Mouse (Mus musculus) stomach, embryonic 16.5 days (tissue): Measurements from ENCODE around the gene Plod2. TPM values are rescaled to one million over a fixed set of nuclear protein-coding genes. Genes with fewer than 3 reads are reported as not detected.

Experiments used
- ATAC-seq: fragments of 200-750 bp; cut with Nextera tagmentation; 2 replicates; pipeline ENCODE4 v1.8.0; 2017; ENCODE audit warnings: moderate number of reproducible peaks, moderate TSS enrichment; ENCODE audit not compliant: insufficient read depth, low FRiP score
- H3K27ac ChIP-seq: fragments of 300-500 bp; sonication (generic); 2 replicates; pipeline ENCODE4 v1.5.1; 2014; ENCODE audit warnings: low read length
- H3K27me3 ChIP-seq: fragments of 300-500 bp; sonication (generic); 2 replicates; pipeline ENCODE4 v1.6.1; 2014; ENCODE audit warnings: low read length, control low read depth, mixed read lengths; ENCODE audit not compliant: control insufficient read depth, insufficient read depth
- H3K36me3 ChIP-seq: fragments of 300-500 bp; sonication (generic); 2 replicates; pipeline ENCODE4 v1.6.1; 2014; ENCODE audit warnings: low read length; ENCODE audit not compliant: control insufficient read depth, insufficient read depth
- H3K4me1 ChIP-seq: fragments of 300-500 bp; sonication (generic); 2 replicates; pipeline ENCODE4 v1.6.1; 2014; ENCODE audit warnings: low read length, control low read depth, mixed read lengths; ENCODE audit not compliant: control insufficient read depth, insufficient read depth
- H3K4me2 ChIP-seq: fragments of 300-500 bp; sonication (generic); 2 replicates; pipeline ENCODE4 v1.6.1; 2014; ENCODE audit warnings: low read depth, low read length, mixed read lengths
- H3K4me3 ChIP-seq: fragments of 300-500 bp; sonication (generic); replicated peaks from 2 replicates; pipeline ENCODE4 v1.5.1; 2014; ENCODE audit warnings: mild to moderate bottlenecking, low read length
- H3K9ac ChIP-seq: fragments of 300-500 bp; sonication (generic); 2 replicates; pipeline ENCODE4 v1.6.1; 2014; ENCODE audit warnings: low read length
- H3K9me3 ChIP-seq: fragments of 300-500 bp; sonication (generic); replicated peaks from 2 replicates; pipeline ENCODE4 v1.6.1; 2016; ENCODE audit warnings: low read length, control low read depth; ENCODE audit not compliant: control insufficient read depth
- WGBS: fragments of 180-500 bp; shearing (Covaris S2); extraction: QIAGEN DNeasy Blood & Tissue Kit; methylation state at CpG from one replicate; pipeline ENCODE4 v1.1.7; 2014; 5-methylcytosine and 5-hydroxymethylcytosine counted together
- polyA plus RNA-seq: library from polyadenylated mRNA; unstranded; fragments of >200 nt; fragmentation: Nextera tagmentation; extraction: Ambion mirVana; gene quantifications from 2 replicates; pipeline ENCODE4 v1.2.1, GENCODE M21; 2015

Gene Plod2
- polyA plus RNA-seq, 1 experiment from 2014 or later: 43.2 TPM

DNA sequence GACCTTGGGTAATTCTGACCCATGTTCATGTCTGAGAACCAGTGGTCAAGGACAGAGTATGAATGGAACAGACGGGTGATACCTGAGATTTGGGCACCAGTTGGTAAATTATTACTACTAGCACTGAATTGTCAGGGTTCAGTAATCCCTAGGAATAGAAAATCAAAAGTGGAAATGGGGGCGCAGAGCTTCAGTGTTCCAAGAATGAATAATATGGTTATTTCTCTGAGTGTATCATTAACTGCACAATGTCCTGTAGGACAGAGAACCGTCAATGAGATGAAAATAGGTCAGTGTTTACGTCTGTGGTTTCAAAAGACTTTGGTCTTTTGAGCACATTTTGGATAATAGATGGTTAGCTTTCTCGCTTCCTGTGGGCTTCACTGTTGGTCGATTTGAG lies 21.3 kb downstream of the Plod2 start:
- ATAC-seq: no peak
- Histone ChIP-seq H3K4me1 (peaks cover 30% of the 10 kb centered on the region), H3K36me3 (no peaks in the 10 kb centered on the region; the same call in 1 of the 2 replicates), H3K4me2 (no peak overlapping the region), H3K27ac (no peak overlapping the region), H3K9me3 (no peaks in the 10 kb centered on the region), H3K4me3 (no peak overlapping the region), H3K27me3 (no peaks in the 10 kb centered on the region), H3K9ac (no peak overlapping the region)
- WGBS: 84% methylated on average over 6 of the region's 6 CpGs

DNA sequence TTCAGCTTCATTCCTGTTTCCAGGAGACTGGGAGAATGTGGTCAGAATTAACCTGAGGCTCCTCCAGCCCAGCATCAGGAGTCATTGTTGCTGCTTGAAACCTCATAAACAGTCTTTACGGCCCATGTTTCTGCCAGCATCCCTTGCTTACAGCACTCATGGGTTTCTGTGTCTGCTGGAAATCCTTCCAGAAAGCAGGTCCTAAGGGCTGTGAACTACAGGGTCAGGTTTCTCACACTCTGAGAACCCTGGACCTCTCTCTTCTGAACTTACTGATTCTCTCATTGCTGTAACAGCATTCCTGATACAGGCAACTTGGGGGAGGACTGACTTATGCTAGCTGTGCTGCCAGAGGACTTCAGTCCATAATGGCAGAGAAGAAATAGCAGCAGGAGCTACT lies 22.4 kb downstream of the Plod2 start:
- no peaks in the 10 kb centered on the region for H3K9me3 ChIP-seq
- WGBS: 87% methylated on average over 1 of the region's 1 CpGs
- no peak for ATAC-seq
- no peaks in the 10 kb centered on the region; the same call in 1 of the 2 replicates for H3K36me3 ChIP-seq
- no peak overlapping the region for H3K4me3 ChIP-seq
- H3K9ac ChIP-seq: no peak overlapping the region
- H3K27me3 ChIP-seq: no peaks in the 10 kb centered on the region
- H3K27ac ChIP-seq: no peak overlapping the region
- peaks cover 30% of the 10 kb centered on the region for H3K4me1 ChIP-seq
- H3K4me2 ChIP-seq: no peak overlapping the region

DNA sequence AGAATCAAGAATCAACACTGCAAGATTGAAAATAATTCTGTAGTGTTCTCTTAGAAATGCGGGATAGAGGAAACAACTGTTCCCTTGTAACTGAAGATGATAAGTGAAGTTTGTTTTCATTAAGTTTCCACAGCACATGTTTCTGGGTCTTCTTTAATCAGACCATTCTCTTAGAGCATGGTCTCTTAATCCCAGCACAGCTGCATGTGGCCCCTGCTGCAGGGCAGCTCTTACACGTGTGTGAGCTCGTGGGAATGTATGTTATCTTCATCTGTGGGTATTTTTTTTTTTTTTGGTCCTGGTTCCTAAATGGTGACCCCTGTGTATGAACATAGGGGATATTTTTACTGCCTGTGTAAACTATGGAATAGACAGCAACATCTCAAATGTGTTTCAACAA lies 24.2 kb downstream of the Plod2 start:
- WGBS: 45% methylated on average over 3 of the region's 3 CpGs
- peak overlapping the region; percentile 16 for H3K27ac ChIP-seq
- H3K9me3 ChIP-seq: no peaks in the 10 kb centered on the region
- no peaks in the 10 kb centered on the region; the same call in 1 of the 2 replicates for H3K36me3 ChIP-seq
- no peaks in the 10 kb centered on the region for H3K27me3 ChIP-seq
- no peak overlapping the region for H3K4me2 ChIP-seq
- ATAC-seq: no peak
- H3K4me1 ChIP-seq: peaks cover 20% of the 10 kb centered on the region
- no peak overlapping the region for H3K9ac ChIP-seq
- no peak overlapping the region for H3K4me3 ChIP-seq

DNA sequence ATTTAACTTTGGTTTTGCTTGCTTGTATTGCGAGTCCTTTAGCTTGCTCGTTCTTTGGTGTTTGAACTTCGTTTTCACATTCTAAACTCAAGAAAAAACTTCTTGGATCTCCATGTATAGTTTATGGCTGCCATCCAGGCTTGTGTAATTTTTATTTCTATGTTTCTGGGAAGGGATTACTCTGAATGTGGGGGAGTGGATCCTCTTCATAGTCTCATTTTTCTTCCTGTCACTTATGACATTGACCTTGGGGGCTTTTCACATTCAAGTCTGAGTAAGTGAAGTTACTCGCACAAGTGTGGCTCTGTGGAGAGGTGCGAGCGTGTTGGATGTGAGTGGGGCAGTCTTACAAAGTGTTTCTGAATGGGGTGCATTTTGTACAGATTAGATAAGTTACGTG lies 25.5 kb downstream of the Plod2 start:
- ATAC-seq: no peak
- WGBS: 57% methylated on average over 7 of the region's 7 CpGs
- Histone ChIP-seq H3K9me3 (no peaks in the 10 kb centered on the region), H3K27ac (no peak overlapping the region), H3K4me1 (peaks cover 16% of the 10 kb centered on the region), H3K9ac (no peak overlapping the region), H3K4me2 (no peak overlapping the region), H3K36me3 (no peaks in the 10 kb centered on the region; the same call in 1 of the 2 replicates), H3K27me3 (no peaks in the 10 kb centered on the region), H3K4me3 (no peak overlapping the region)

DNA sequence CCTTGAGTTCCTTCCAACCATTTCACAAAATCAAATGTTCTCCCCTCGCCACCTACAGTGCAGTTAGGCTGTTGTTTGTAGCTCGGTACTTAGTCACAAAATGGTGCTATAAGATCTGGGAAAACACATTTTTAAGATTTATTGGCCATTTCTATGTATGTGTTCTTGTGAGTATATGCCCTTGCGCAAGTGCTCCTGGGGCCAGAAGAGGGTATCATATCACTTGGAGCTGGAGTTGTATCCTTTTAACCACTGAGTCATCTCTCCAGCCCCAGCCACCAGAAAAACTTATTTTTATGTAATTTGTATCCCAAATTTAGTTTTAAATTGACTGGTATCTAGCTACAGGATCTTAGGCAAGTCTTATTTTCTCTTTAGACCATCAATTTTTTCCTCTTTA lies 26.8 kb downstream of the Plod2 start:
- Histone ChIP-seq H3K27me3 (no peaks in the 10 kb centered on the region), H3K4me3 (no peak overlapping the region), H3K9ac (no peak overlapping the region), H3K9me3 (no peaks in the 10 kb centered on the region), H3K36me3 (no peaks in the 10 kb centered on the region; the same call in none of the 2 replicates), H3K27ac (no peak overlapping the region), H3K4me1 (peaks cover 16% of the 10 kb centered on the region), H3K4me2 (no peak overlapping the region)
- whole genome bisulfite sequencing: 97% methylated on average over 3 of the region's 3 CpGs
- ATAC-seq: no peak

DNA sequence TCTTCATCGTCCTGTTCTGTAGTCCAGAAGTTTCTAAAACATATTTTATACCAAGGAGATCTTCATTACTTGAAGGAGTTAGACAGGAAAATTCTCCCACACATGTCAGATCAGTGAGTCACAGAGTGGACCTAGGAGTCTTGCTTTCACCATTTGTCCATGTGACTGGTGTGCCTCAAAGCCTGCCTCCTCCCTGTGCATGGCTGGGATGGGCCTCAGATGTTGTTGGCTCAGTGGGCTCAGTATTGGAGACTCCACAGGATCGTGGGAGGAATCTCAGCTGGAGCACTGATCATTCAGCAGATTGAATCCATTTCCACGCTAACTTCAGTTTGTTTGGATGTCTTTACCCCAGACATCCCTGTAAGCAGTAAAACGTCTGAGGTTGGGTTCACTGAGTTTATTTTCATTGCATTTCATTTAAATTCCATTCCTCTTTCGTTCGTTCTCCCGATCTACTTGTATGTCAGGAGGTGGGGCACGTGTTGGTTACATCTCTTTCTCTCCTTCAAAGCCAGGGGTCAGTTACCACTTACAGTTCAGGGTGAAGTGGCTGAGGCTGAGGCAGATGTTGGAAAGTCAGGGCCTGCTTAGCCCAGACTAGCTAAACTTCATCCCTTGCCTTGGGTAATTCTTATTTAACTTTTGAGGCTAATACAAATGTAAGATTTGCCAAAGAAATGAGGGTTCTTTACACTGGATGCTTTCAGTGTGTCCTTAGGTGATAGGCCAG lies 30.5 kb downstream of the Plod2 start:
- no peaks in the 10 kb centered on the region; the same call in 1 of the 2 replicates for H3K36me3 ChIP-seq
- H3K4me1 ChIP-seq: peaks cover 2% of the 10 kb centered on the region; the same call in 1 of the 2 replicates
- H3K27me3 ChIP-seq: no peaks in the 10 kb centered on the region
- no peak overlapping the region for H3K4me3 ChIP-seq
- H3K9ac ChIP-seq: no peak overlapping the region
- WGBS: 55% methylated on average over 8 of the region's 8 CpGs
- no peak overlapping the region for H3K4me2 ChIP-seq
- no peaks in the 10 kb centered on the region for H3K9me3 ChIP-seq
- no peak overlapping the region for H3K27ac ChIP-seq
- ATAC-seq: peak; percentile 44; the same call in 1 of the 2 replicates

DNA sequence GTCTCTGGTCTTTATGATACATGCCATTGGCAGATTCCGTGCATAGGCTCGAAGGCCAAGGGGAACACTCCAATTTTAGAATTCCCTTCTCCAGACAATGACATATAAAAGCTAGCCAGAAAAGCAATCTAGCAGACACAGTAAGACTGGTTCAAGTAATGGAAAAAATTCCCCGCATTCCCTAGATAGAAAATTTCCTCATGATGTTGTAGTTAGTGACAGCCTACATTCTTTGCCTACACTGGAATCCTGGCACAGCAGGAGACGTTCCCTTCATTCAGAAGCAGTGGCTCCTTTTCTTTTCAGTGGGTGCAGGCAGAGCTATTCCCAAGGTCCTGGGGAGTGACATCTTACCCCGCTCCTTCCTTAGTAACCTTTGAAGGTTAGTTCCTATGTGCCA lies 41.9 kb downstream of the Plod2 start:
- Histone ChIP-seq H3K9ac (no peak overlapping the region), H3K4me2 (no peak overlapping the region), H3K27ac (no peak overlapping the region), H3K4me3 (no peak overlapping the region), H3K36me3 (peaks cover 8% of the 10 kb centered on the region; the same call in 1 of the 2 replicates), H3K9me3 (no peaks in the 10 kb centered on the region), H3K27me3 (no peaks in the 10 kb centered on the region), H3K4me1 (no peaks in the 10 kb centered on the region)
- WGBS: 82% methylated on average over 5 of the region's 5 CpGs
- ATAC-seq: no peak

DNA sequence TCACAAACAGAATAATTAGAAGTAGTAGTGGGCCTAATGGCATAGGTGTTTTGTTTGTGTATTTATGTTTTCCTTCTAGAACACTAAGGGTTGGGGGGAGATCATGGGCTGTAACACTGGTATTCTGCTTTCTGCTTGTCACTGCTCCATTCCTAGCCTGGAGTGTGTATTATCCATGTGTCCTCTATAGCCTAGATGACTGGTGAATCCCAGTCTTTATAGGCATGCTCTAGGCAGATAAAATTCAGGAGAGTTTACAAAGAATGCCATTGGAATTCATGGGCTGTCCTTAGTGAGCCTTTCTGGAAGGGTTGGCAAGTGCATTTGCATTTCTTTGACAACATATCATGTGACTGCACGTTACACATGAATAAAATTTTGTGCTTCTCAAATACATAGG lies 44.0 kb downstream of the Plod2 start:
- no peaks in the 10 kb centered on the region for H3K27me3 ChIP-seq
- ATAC-seq: no peak
- no peak overlapping the region for H3K27ac ChIP-seq
- H3K4me1 ChIP-seq: no peaks in the 10 kb centered on the region
- WGBS: 84% methylated on average over 1 of the region's 1 CpGs
- peaks cover 10% of the 10 kb centered on the region; the same call in 1 of the 2 replicates for H3K36me3 ChIP-seq
- no peak overlapping the region for H3K4me3 ChIP-seq
- H3K4me2 ChIP-seq: no peak overlapping the region
- H3K9me3 ChIP-seq: no peaks in the 10 kb centered on the region
- no peak overlapping the region for H3K9ac ChIP-seq

DNA sequence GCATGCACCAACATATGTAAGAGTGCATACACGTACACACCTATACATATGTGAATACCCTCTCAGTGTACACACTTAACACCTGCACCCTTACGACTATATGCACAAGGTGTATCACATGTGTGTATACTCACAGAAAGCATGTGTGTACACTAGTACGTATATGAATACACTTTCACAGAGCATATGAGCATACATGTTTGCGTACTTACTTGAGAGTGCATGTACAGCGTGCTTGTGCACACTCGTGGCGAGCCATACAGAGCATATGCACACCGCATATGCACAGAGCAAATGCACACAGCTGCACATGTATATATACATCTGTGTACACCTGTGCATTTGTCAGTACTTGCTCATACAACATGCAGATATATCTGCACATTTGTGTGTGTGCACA lies 45.4 kb downstream of the Plod2 start:
- no peak overlapping the region for H3K27ac ChIP-seq
- H3K4me2 ChIP-seq: no peak overlapping the region
- no peak for ATAC-seq
- no peak overlapping the region for H3K4me3 ChIP-seq
- 95% methylated on average over 8 of the region's 8 CpGs for WGBS
- no peaks in the 10 kb centered on the region for H3K27me3 ChIP-seq
- H3K36me3 ChIP-seq: peaks cover 10% of the 10 kb centered on the region; the same call in 1 of the 2 replicates
- H3K9me3 ChIP-seq: no peaks in the 10 kb centered on the region
- no peaks in the 10 kb centered on the region for H3K4me1 ChIP-seq
- H3K9ac ChIP-seq: no peak overlapping the region
